Mouse (Mus musculus) CH12.LX (cell line): Measurements from ENCODE around the gene Fnbp1. TPM values are rescaled to one million over a fixed set of nuclear protein-coding genes. Genes with fewer than 3 reads are reported as not detected.

Experiments
- DNase-seq: peaks from one replicate; pipeline ENCODE4 v3.0.0-alpha.2; 2013; ENCODE audit errors: extremely low read depth
- H3K27ac ChIP-seq: 2 replicates; pipeline ENCODE4 v1.5.1; 2012; ENCODE audit warnings: low read depth, mild to moderate bottlenecking, control low read depth, moderate library complexity; ENCODE audit not compliant: insufficient read depth
- H3K27me3 ChIP-seq: replicated peaks from 2 replicates; pipeline ENCODE3; 2012; ENCODE audit warnings: inconsistent platforms
- H3K36me3 ChIP-seq, 2 experiments: replicated peaks in 1 of 2; 2 replicates each; pipeline versions ENCODE3 to v1.6.1; 2012; ENCODE audit warnings: inconsistent platforms in 1 of 2, low read length in 1 of 2, mild to moderate bottlenecking in 1 of 2, mixed read lengths in 1 of 2, moderate library complexity in 1 of 2; ENCODE audit not compliant: control insufficient read depth in 1 of 2, insufficient read depth in 1 of 2
- H3K4me1 ChIP-seq, 2 experiments: 2 replicates each; pipeline ENCODE4 v1.6.1; 2012; ENCODE audit warnings: inconsistent platforms in 1 of 2, moderate library complexity in 1 of 2; ENCODE audit not compliant: insufficient read depth in 2 of 2, control insufficient read depth in 1 of 2
- H3K4me2 ChIP-seq: 2 replicates; pipeline ENCODE4 v1.6.1; 2012; ENCODE audit warnings: low read depth, mild to moderate bottlenecking, control low read depth; ENCODE audit not compliant: poor library complexity, insufficient read depth, severe bottlenecking
- H3K4me3 ChIP-seq, 3 experiments: fragments of 150-350 bp in 1 of 3; sonication (generic) in 1 of 3; replicated peaks in 1 of 3; 2 replicates each; pipeline versions ENCODE3 to v1.5.1; 2011 to 2012; ENCODE audit warnings: low read depth in 2 of 3, low read length in 2 of 3, mild to moderate bottlenecking in 2 of 3, moderate library complexity in 2 of 3, control low read depth in 1 of 3, improper control_type of control experiment in 1 of 3, inconsistent platforms in 1 of 3, mixed read lengths in 1 of 3; ENCODE audit not compliant: poor library complexity in 1 of 3
- H3K79me2 ChIP-seq: replicated peaks from 2 replicates; pipeline ENCODE4 v1.6.1; 2012; ENCODE audit warnings: mild to moderate bottlenecking, moderate library complexity; ENCODE audit not compliant: control insufficient read depth, poor library complexity, insufficient read depth, severe bottlenecking; ENCODE audit errors: extremely low read depth
- H3K9ac ChIP-seq: 2 replicates; pipeline ENCODE4 v1.6.1; 2012; ENCODE audit warnings: low read depth, mild to moderate bottlenecking, control low read depth, moderate library complexity; ENCODE audit not compliant: insufficient read depth
- H3K9me3 ChIP-seq: replicated peaks from 2 replicates; pipeline ENCODE3; 2012; ENCODE audit warnings: low read length, inconsistent platforms, mixed read lengths
- BHLHE40 ChIP-seq: IDR thresholded peaks from 2 replicates; pipeline ENCODE4 v1.6.1; 2011; ENCODE audit warnings: mild to moderate bottlenecking, low read depth, low read length, improper control_type of control experiment
- CHD1 ChIP-seq: IDR thresholded peaks from 2 replicates; pipeline ENCODE4 v1.6.1; 2012; ENCODE audit warnings: low read depth, low read length, improper control_type of control experiment, inconsistent platforms
- E2F4 ChIP-seq: IDR thresholded peaks from 2 replicates; pipeline ENCODE4 v1.6.1; 2011; ENCODE audit warnings: low read depth, low read length, improper control_type of control experiment; ENCODE audit not compliant: insufficient replicate concordance
- ETS1 ChIP-seq: conservative IDR thresholded peaks from 2 replicates; pipeline ENCODE4 v1.6.1; 2012; ENCODE audit warnings: low read depth, mild to moderate bottlenecking, inconsistent platforms, low read length, improper control_type of control experiment, moderate library complexity
- HCFC1 ChIP-seq: IDR thresholded peaks from 2 replicates; pipeline ENCODE4 v1.6.1; 2012; ENCODE audit warnings: low read depth, mild to moderate bottlenecking, inconsistent platforms, low read length, improper control_type of control experiment
- IRF4 ChIP-seq: IDR thresholded peaks from 2 replicates; pipeline ENCODE4 v1.6.1; 2014; ENCODE audit warnings: low read depth, mild to moderate bottlenecking, inconsistent platforms, low read length, improper control_type of control experiment
- JUN ChIP-seq: IDR thresholded peaks from 2 replicates; pipeline ENCODE4 v1.6.1; 2011; ENCODE audit warnings: low read depth, mild to moderate bottlenecking, low read length, improper control_type of control experiment, moderate library complexity; ENCODE audit not compliant: insufficient read depth
- JUND ChIP-seq: conservative IDR thresholded peaks from 2 replicates; pipeline ENCODE4 v1.6.1; 2011; ENCODE audit warnings: low read depth, low read length, improper control_type of control experiment
- KAT2A ChIP-seq: IDR thresholded peaks from 2 replicates; pipeline ENCODE4 v1.6.1; 2012; ENCODE audit warnings: low read length, improper control_type of control experiment, inconsistent platforms; ENCODE audit not compliant: insufficient replicate concordance
- MAX ChIP-seq: IDR thresholded peaks from 2 replicates; pipeline ENCODE4 v1.6.1; 2011; ENCODE audit warnings: low read length, improper control_type of control experiment
- MAZ ChIP-seq: IDR thresholded peaks from 2 replicates; pipeline ENCODE4 v1.6.1; 2012; ENCODE audit warnings: low read depth, mild to moderate bottlenecking, inconsistent platforms, low read length, improper control_type of control experiment, moderate library complexity
- MYC ChIP-seq: IDR thresholded peaks from 2 replicates; pipeline ENCODE4 v1.6.1; 2011; ENCODE audit warnings: low read depth, mild to moderate bottlenecking, improper control_type of control experiment, low read length
- NELFE ChIP-seq: IDR thresholded peaks from 2 replicates; pipeline ENCODE4 v1.6.1; 2011; ENCODE audit warnings: low read depth, low read length, improper control_type of control experiment
- PAX5 ChIP-seq: IDR thresholded peaks from 2 replicates; pipeline ENCODE4 v1.6.1; 2012; ENCODE audit warnings: low read length, inconsistent platforms, mixed read lengths
- POLR2AphosphoS2 ChIP-seq: IDR thresholded peaks from 2 replicates; pipeline ENCODE4 v1.6.1; 2011; ENCODE audit warnings: low read depth, low read length, improper control_type of control experiment
- RAD21 ChIP-seq: IDR thresholded peaks from 2 replicates; pipeline ENCODE4 v1.6.1; 2011; ENCODE audit warnings: low read depth, mild to moderate bottlenecking, low read length, improper control_type of control experiment, moderate library complexity
- SIN3A ChIP-seq: IDR thresholded peaks from 2 replicates; pipeline ENCODE4 v1.6.1; 2012; ENCODE audit warnings: low read length, improper control_type of control experiment, inconsistent platforms
- SMC3 ChIP-seq: IDR thresholded peaks from 2 replicates; pipeline ENCODE4 v1.6.1; 2011; ENCODE audit warnings: low read depth, low read length, improper control_type of control experiment
- TBP ChIP-seq: conservative IDR thresholded peaks from 2 replicates; pipeline ENCODE4 v1.6.1; 2011; ENCODE audit warnings: low read depth, low read length, improper control_type of control experiment
- USF1 ChIP-seq: IDR thresholded peaks from 2 replicates; pipeline ENCODE4 v1.6.1; 2014; ENCODE audit warnings: low read depth, mild to moderate bottlenecking, inconsistent platforms, low read length, improper control_type of control experiment
- USF2 ChIP-seq: conservative IDR thresholded peaks from 2 replicates; pipeline ENCODE4 v1.6.1; 2011; ENCODE audit warnings: low read depth, low read length, improper control_type of control experiment
- ZKSCAN1 ChIP-seq: IDR thresholded peaks from 2 replicates; pipeline ENCODE4 v1.6.1; 2012; ENCODE audit warnings: low read depth, inconsistent platforms, low read length, improper control_type of control experiment, borderline replicate concordance
- ZNF384 ChIP-seq: IDR thresholded peaks from 2 replicates; pipeline ENCODE4 v1.6.1; 2012; ENCODE audit warnings: low read depth, low read length, improper control_type of control experiment, inconsistent platforms
- dilution Hi-C: fragments of 300-500 bp; cut with MboI; formaldehyde crosslinking; loops from 2 replicates; pipeline ENCODE4 v1.14.3; 2020; ENCODE audit warnings: low sequenced_read_pairs; ENCODE audit not compliant: extremely low pct_unique_long_range_greater_than_20kb, extremely low pct_ligation_motif_present
- in situ Hi-C: fragments of 300-500 bp; cut with MboI; formaldehyde crosslinking; loops from 3 replicates; pipeline ENCODE4 v1.14.3; 2019; ENCODE audit warnings: low sequenced_read_pairs, low pct_ligation_motif_present, low pct_unique_long_range_greater_than_20kb, mixed read lengths
- polyA plus RNA-seq: library from polyadenylated mRNA; unstranded; fragments of >175 nt; gene quantifications from 2 replicates; pipeline ENCODE4 v1.2.1, GENCODE M21; 2012; ENCODE audit warnings: low read depth; ENCODE audit not compliant: insufficient read length
- total RNA-seq, 2 experiments: library from RNA; depleted of rRNA; stranded (reverse); fragments of 300-350 nt in 1 of 2; fragments of >200 nt in 1 of 2; gene quantifications; 2 replicates each; pipeline ENCODE4 v1.2.3; 2012 to 2014

Gene Fnbp1
- total and polyA plus RNA-seq, 3 experiments = 29.6 to 133 (median 50.5) TPM

GRCm38 (mm10) chr2:31121131-31121693 is 20.6 kb downstream of the Fnbp1 start:
- in situ Hi-C loops = no loop called here
- H3K4me3 ChIP-seq = no peak overlapping the region
- no peaks in the 10 kb centered on the region for H3K9me3 ChIP-seq
- TF ChIP-seq PAX5 (no peak), MAX (no peak), MYC (no peak), USF2 (no peak), ETS1 (no peak), NELFE (no peak), TBP (no peak), JUND (no peak), KAT2A (no peak), BHLHE40 (no peak), SMC3 (no peak), RAD21 (no peak), ZKSCAN1 (no peak), E2F4 (no peak), SIN3A (no peak), MAZ (no peak), HCFC1 (no peak), POLR2AphosphoS2 (no peak)
- no peak overlapping the region for H3K9ac ChIP-seq
- dilution Hi-C loops = no loop called here
- no peak overlapping the region for H3K27ac ChIP-seq
- H3K4me1 ChIP-seq = peaks cover 23 to 72% of the 10 kb centered on the region in 2 experiments
- peaks cover 95% of the 10 kb centered on the region for H3K79me2 ChIP-seq
- no peak overlapping the region for H3K4me2 ChIP-seq
- H3K36me3 ChIP-seq = peaks cover 22 to 76% of the 10 kb centered on the region in 2 experiments
- no peaks in the 10 kb centered on the region for H3K27me3 ChIP-seq
- DNase-seq = no peak

- Histone ChIP-seq H3K79me2 (peaks cover 94% of the 10 kb centered on the region), H3K27ac (no peak overlapping the region), H3K9ac (no peak overlapping the region), H3K9me3 (no peaks in the 10 kb centered on the region), H3K27me3 (no peaks in the 10 kb centered on the region), H3K4me2 (no peak overlapping the region), H3K4me3 (no peak overlapping the region), H3K4me1 (peaks cover 27 to 73% of the 10 kb centered on the region in 2 experiments), H3K36me3 (peaks cover 21 to 63% of the 10 kb centered on the region in 2 experiments)
- DNase-seq = no peak
- TF ChIP-seq USF1 = no peak
- no peak for TF ChIP-seq SMC3
- TF ChIP-seq TBP = no peak
- no peak for TF ChIP-seq JUN
- no peak for TF ChIP-seq PAX5
- TF ChIP-seq HCFC1 = no peak
- no peak for TF ChIP-seq BHLHE40
- no peak for TF ChIP-seq CHD1
- no peak for TF ChIP-seq ETS1
- TF ChIP-seq NELFE = no peak
- no peak for TF ChIP-seq IRF4
- TF ChIP-seq MAZ = no peak
- TF ChIP-seq ZNF384 = no peak
- dilution Hi-C loops = no loop called here
- in situ Hi-C loops = no loop called here
Measured at GRCm38 (mm10) chr2:31119795-31120194, 22.0 kb downstream of the Fnbp1 start.
